Mouse (Mus musculus): ENCODE results near the gene Raver1. TPM values are rescaled to one million over a fixed set of nuclear protein-coding genes. Genes with fewer than 3 reads are reported as not detected.

Gene Raver1
- polyA plus RNA-seq, 1 experiment from 2014 or later, result 40.8 TPM

DNA sequence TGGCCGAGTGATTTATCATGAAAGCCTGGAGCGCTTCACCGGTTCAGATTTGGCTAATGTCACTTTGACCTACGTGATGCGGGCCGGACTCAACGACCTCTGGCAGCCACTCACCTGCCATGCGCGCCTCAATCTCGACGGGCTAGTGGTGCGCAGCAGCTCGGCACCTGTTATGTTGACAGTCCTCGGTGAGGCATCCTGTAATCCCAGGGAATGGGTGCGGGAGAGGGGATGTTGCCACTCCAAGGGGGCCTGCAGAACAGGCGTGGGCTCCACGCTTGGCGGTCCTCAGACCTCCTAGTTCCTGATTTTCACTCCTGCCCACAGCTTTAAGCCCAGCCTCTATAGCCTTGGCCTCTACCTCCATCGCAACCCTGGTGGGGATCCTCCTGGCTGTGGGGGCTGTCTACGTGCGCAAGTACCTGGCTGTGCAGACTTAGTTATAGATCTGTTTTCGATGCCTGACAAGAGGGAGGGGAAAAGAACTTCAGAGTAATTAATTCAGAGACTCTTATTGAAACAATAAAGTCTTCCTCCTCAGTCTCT lies 61.7 kb downstream of the Raver1 start:
- Histone ChIP-seq H3K4me2 (ENCODE audit: low read depth, low read length) (peak overlapping the region; percentile 97), H3K36me3 (ENCODE audit: control insufficient read depth, insufficient read depth, low read length) (no peaks in the 10 kb centered on the region), H3K9ac (ENCODE audit: low read length) (no peak overlapping the region), H3K4me1 (ENCODE audit: control insufficient read depth, insufficient read depth, low read length) (peaks cover 31% of the 10 kb centered on the region), H3K9me3 (replicated peaks; ENCODE audit: control insufficient read depth, low read length) (no peaks in the 10 kb centered on the region), H3K27ac (ENCODE audit: low read length) (no peak overlapping the region), H3K4me3 (replicated peaks; ENCODE audit: low read length) (peak overlapping the region; percentile 54), H3K27me3 (ENCODE audit: control insufficient read depth, insufficient read depth, low read length) (peaks cover 40% of the 10 kb centered on the region)
- ATAC-seq (ENCODE audit: insufficient read depth, low FRiP score), result no peak
- WGBS, result 17% methylated on average over 22 of the region's 22 CpGs

DNA sequence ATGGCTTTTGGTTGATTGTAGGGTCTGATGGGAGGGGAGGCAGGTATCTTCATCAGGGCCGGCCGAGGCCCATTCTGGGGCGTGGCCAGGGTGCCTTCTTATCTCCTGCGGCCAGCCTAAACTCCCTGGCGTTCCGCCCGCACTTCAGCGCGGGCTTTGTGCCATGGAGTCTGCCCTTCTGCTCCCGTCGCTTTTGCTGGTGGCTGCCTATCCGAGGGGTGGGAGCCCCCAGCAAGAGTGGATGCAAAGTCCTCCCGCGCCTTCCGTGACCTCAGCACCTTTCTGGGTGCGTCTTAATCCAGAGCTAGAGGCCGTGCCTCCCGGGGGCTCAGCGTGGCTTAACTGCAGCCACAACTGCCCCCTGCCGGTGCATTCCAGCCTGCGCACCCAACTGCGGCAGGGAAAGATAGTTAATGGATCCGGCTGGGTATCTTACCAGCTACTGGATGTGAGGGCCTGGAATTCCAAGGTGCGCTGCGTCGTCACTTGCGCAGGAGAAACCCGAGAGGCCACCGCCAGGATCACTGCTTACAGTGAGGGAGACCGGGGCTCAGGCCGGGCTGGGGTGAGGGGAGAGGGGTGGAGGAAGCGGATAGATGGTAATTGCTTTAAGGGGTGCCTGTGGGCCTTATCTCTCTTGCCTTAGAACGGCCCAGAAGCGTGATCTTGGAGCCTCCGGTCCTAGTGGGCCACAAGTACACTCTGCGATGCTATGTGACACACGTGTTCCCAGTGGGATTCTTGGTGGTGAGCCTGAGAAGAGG lies 62.3 kb downstream of the Raver1 start, which contains the start of gene Icam4:
Gene Icam4 (plus strand): TSS at position 83 of the 764 bp plus-strand sequence.
- H3K4me2 ChIP-seq (ENCODE audit: low read depth, low read length), result peak within 1 kb of the TSS; percentile 97
- H3K36me3 ChIP-seq (ENCODE audit: control insufficient read depth, insufficient read depth, low read length), result no peaks in the 10 kb centered on the region
- peak within 1 kb of the TSS; percentile 65 for H3K9ac ChIP-seq (ENCODE audit: low read length)
- H3K27ac ChIP-seq (ENCODE audit: low read length), result no peak within 1 kb of the TSS
- WGBS, result 2% methylated on average over 37 of the region's 37 CpGs
- peaks cover 31% of the 10 kb centered on the region for H3K4me1 ChIP-seq (ENCODE audit: control insufficient read depth, insufficient read depth, low read length)
- H3K9me3 ChIP-seq (replicated peaks; ENCODE audit: control insufficient read depth, low read length), result no peaks in the 10 kb centered on the region
- H3K4me3 ChIP-seq (replicated peaks; ENCODE audit: low read length), result peak within 1 kb of the TSS; percentile 54
- H3K27me3 ChIP-seq (ENCODE audit: control insufficient read depth, insufficient read depth, low read length), result peaks cover 33% of the 10 kb centered on the region
- 0 out of 2 replicates have a peak, but pooled peaks have one; percentile 19 for ATAC-seq (ENCODE audit: insufficient read depth, low FRiP score)

DNA sequence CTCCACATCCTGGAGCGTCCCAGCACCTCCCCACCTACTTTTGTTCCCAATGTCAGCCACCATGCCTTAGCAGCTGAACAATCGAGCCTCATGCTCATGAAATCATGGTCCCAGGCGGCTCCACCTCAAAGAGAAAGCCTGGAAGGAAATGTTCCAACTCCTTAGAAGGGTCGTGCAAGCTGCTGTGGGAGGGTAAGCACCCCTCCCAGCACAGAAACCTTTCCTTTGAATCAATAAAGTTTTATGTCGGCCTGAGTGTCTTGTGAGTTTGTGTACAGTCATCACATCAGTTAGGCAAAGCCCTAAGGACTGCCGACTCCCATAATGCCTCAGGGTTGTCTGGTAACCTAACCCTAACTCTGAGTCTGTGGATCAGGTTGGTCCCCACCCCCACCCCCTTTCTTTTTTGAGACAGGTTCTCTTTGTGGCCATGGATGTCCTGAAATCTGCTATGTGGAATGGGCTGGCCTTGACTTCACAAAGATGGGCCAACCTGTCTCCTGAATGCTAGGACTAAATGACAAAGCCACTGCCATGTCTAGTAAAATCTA lies 63.2 kb downstream of the Raver1 start:
- ATAC-seq (ENCODE audit: insufficient read depth, low FRiP score), result no peak
- Histone ChIP-seq H3K4me3 (replicated peaks; ENCODE audit: low read length) (no peak overlapping the region), H3K36me3 (ENCODE audit: control insufficient read depth, insufficient read depth, low read length) (no peaks in the 10 kb centered on the region), H3K9ac (ENCODE audit: low read length) (no peak overlapping the region), H3K9me3 (replicated peaks; ENCODE audit: control insufficient read depth, low read length) (no peaks in the 10 kb centered on the region), H3K4me2 (ENCODE audit: low read depth, low read length) (no peak overlapping the region), H3K4me1 (ENCODE audit: control insufficient read depth, insufficient read depth, low read length) (peaks cover 30% of the 10 kb centered on the region), H3K27ac (ENCODE audit: low read length) (no peak overlapping the region), H3K27me3 (ENCODE audit: control insufficient read depth, insufficient read depth, low read length) (peaks cover 27% of the 10 kb centered on the region)
- 66% methylated on average over 6 of the region's 6 CpGs for WGBS

DNA sequence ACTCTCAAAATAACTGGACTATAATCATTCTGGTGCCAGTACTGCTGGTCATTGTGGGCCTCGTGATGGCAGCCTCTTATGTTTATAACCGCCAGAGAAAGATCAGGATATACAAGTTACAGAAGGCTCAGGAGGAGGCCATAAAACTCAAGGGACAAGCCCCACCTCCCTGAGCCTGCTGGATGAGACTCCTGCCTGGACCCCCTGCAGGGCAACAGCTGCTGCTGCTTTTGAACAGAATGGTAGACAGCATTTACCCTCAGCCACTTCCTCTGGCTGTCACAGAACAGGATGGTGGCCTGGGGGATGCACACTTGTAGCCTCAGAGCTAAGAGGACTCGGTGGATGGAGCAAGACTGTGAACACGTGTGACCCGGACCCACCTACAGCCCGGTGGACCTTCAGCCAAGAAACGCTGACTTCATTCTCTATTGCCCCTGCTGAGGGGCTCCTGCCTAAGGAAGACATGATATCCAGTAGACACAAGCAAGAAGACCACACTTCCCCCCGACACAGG lies 64.0 kb downstream of the Raver1 start:
- Histone ChIP-seq H3K9me3 (replicated peaks; ENCODE audit: control insufficient read depth, low read length) (no peaks in the 10 kb centered on the region), H3K4me3 (replicated peaks; ENCODE audit: low read length) (no peak overlapping the region), H3K9ac (ENCODE audit: low read length) (no peak overlapping the region), H3K4me2 (ENCODE audit: low read depth, low read length) (no peak overlapping the region), H3K36me3 (ENCODE audit: control insufficient read depth, insufficient read depth, low read length) (no peaks in the 10 kb centered on the region), H3K27ac (ENCODE audit: low read length) (no peak overlapping the region), H3K27me3 (ENCODE audit: control insufficient read depth, insufficient read depth, low read length) (peaks cover 20% of the 10 kb centered on the region), H3K4me1 (ENCODE audit: control insufficient read depth, insufficient read depth, low read length) (peaks cover 25% of the 10 kb centered on the region)
- WGBS, result 67% methylated on average over 8 of the region's 8 CpGs
- ATAC-seq (ENCODE audit: insufficient read depth, low FRiP score), result no peak

DNA sequence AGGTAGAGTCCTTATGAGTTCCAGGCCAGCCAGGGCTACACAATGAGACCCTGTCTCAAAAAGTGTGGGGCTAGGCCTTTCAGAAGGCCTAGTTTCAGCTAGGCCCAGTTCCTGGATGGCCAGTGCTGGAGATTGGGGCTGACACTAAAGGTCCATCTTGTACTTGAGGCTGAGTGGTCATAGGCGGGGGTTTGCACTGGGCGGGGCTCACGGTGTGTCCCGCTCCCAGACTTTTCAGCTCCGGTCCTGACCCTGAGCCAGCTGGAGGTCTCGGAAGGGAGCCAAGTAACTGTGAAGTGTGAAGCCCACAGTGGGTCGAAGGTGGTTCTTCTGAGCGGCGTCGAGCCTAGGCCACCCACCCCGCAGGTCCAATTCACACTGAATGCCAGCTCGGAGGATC lies 65.0 kb downstream of the Raver1 start:
- Histone ChIP-seq H3K27ac (ENCODE audit: low read length) (no peak overlapping the region), H3K4me2 (ENCODE audit: low read depth, low read length) (no peak overlapping the region), H3K9ac (ENCODE audit: low read length) (no peak overlapping the region), H3K36me3 (ENCODE audit: control insufficient read depth, insufficient read depth, low read length) (no peaks in the 10 kb centered on the region), H3K4me1 (ENCODE audit: control insufficient read depth, insufficient read depth, low read length) (peaks cover 15% of the 10 kb centered on the region), H3K9me3 (replicated peaks; ENCODE audit: control insufficient read depth, low read length) (no peaks in the 10 kb centered on the region), H3K4me3 (replicated peaks; ENCODE audit: low read length) (no peak overlapping the region), H3K27me3 (ENCODE audit: control insufficient read depth, insufficient read depth, low read length) (peaks cover 10% of the 10 kb centered on the region; the same call in 1 of the 2 replicates)
- 75% methylated on average over 12 of the region's 12 CpGs for WGBS
- ATAC-seq (ENCODE audit: insufficient read depth, low FRiP score), result no peak

DNA sequence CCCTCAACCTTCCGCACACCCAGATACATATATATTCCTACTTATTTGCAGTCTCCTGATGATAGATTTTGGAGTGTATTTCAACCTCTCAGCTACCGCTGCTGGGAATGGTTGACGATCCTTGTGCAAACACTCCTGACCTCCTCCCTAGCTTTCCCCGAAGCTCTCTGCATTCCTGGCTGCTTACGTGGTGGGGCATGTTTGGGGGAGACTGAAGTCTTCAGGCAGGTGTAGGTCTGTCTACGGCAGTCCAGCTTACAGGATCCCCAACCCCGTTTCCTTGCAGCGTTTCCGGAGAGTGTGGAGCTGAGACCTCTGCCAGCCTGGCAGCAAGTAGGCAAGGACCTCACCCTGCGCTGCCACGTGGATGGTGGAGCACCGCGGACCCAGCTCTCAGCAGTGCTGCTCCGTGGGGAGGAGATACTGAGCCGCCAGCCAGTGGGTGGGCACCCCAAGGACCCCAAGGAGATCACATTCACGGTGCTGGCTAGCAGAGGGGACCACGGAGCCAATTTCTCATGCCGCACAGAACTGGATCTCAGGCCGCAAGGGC lies 66.5 kb downstream of the Raver1 start:
- Histone ChIP-seq H3K9ac (ENCODE audit: low read length) (peak overlapping the region; percentile 2; the same call in 1 of the 2 replicates), H3K4me1 (ENCODE audit: control insufficient read depth, insufficient read depth, low read length) (peaks cover 14% of the 10 kb centered on the region), H3K36me3 (ENCODE audit: control insufficient read depth, insufficient read depth, low read length) (no peaks in the 10 kb centered on the region), H3K4me3 (replicated peaks; ENCODE audit: low read length) (no peak overlapping the region; the same call in 1 of the 2 replicates), H3K9me3 (replicated peaks; ENCODE audit: control insufficient read depth, low read length) (no peaks in the 10 kb centered on the region), H3K27me3 (ENCODE audit: control insufficient read depth, insufficient read depth, low read length) (0 out of 2 replicates have a peak, but pooled peaks cover 8% of the 10 kb centered on the region), H3K4me2 (ENCODE audit: low read depth, low read length) (peak overlapping the region; percentile 36; the same call in 1 of the 2 replicates), H3K27ac (ENCODE audit: low read length) (peak overlapping the region; percentile 68; the same call in 1 of the 2 replicates)
- WGBS, result 53% methylated on average over 19 of the region's 19 CpGs
- ATAC-seq (ENCODE audit: insufficient read depth, low FRiP score), result peak; percentile 28; the same call in 1 of the 2 replicates

MicroRNAs encoded within 50 kb of the gene (microRNA counts, 519-probe panel; counts per million panel counts)
- 2,861 counts per million, percentile 65 among the panel's probes with 10 or more counts for microRNA mmu-miR-1900

Small RNAs within 50 kb of the gene (microRNA-seq; reads per million reads assigned to microRNA genes)
- not detected for gene Mir1900
- gene Mir7082, result not detected

Other genes with a start within 250 kb of the Raver1 start
- 14.2 and 16.8 TPM in 2 replicates for gene A230050P20Rik, start 223.4 kb downstream of the Raver1 start, polyA plus RNA-seq (2015; fragmentation: Nextera tagmentation; extraction: Ambion mirVana)
- 8.2 and 9.1 TPM in 2 replicates for gene Angptl6, start 212.3 kb downstream of the Raver1 start, polyA plus RNA-seq (2015; fragmentation: Nextera tagmentation; extraction: Ambion mirVana)
- 74.6 and 77.5 TPM in 2 replicates for gene Ppan, start 203.8 kb downstream of the Raver1 start, polyA plus RNA-seq (2015; fragmentation: Nextera tagmentation; extraction: Ambion mirVana)
- gene Eif3g, start 193.4 kb downstream of the Raver1 start, polyA plus RNA-seq (2015; fragmentation: Nextera tagmentation; extraction: Ambion mirVana), result 272 and 293 TPM in 2 replicates
- 75.5 and 75.7 TPM in 2 replicates for gene Dnmt1, start 132.1 kb downstream of the Raver1 start, polyA plus RNA-seq (2015; fragmentation: Nextera tagmentation; extraction: Ambion mirVana)
- gene S1pr2, start 115.2 kb downstream of the Raver1 start, polyA plus RNA-seq (2015; fragmentation: Nextera tagmentation; extraction: Ambion mirVana), result 38.2 and 39.9 TPM in 2 replicates
- 131 and 141 TPM in 2 replicates for gene Mrpl4, start 89.3 kb downstream of the Raver1 start, polyA plus RNA-seq (2015; fragmentation: Nextera tagmentation; extraction: Ambion mirVana)
- 15.0 and 16.3 TPM in 2 replicates for gene Icam1, start 76.0 kb downstream of the Raver1 start, polyA plus RNA-seq (2015; fragmentation: Nextera tagmentation; extraction: Ambion mirVana)
- gene Icam4, start 62.6 kb downstream of the Raver1 start, polyA plus RNA-seq (2015; fragmentation: Nextera tagmentation; extraction: Ambion mirVana), result 5.9 and 8.6 TPM in 2 replicates
- 0.14 and 0.15 TPM in 2 replicates for gene Icam5, start 59.9 kb downstream of the Raver1 start, polyA plus RNA-seq (2015; fragmentation: Nextera tagmentation; extraction: Ambion mirVana)
- 0.46 and 0.89 TPM in 2 replicates for gene Zglp1, start 24.9 kb downstream of the Raver1 start, polyA plus RNA-seq (2015; fragmentation: Nextera tagmentation; extraction: Ambion mirVana)
- gene Gm49373, start 18.9 kb downstream of the Raver1 start, polyA plus RNA-seq (2015; fragmentation: Nextera tagmentation; extraction: Ambion mirVana), result 0.26 and 0.49 TPM in 2 replicates
- gene Fdx1l, start 18.4 kb downstream of the Raver1 start, polyA plus RNA-seq (2015; fragmentation: Nextera tagmentation; extraction: Ambion mirVana), result 48.7 and 49.7 TPM in 2 replicates
- gene Gm38431, start within 50 bp of the Raver1 start, polyA plus RNA-seq (2015; fragmentation: Nextera tagmentation; extraction: Ambion mirVana), result 1.2 and 2.1 TPM in 2 replicates
- 16.7 and 18.2 TPM in 2 replicates for gene Tyk2, start 39.2 kb upstream of the Raver1 start, polyA plus RNA-seq (2015; fragmentation: Nextera tagmentation; extraction: Ambion mirVana)
- 250 TPM in 2 replicates for gene Cdc37, start 58.0 kb upstream of the Raver1 start, polyA plus RNA-seq (2015; fragmentation: Nextera tagmentation; extraction: Ambion mirVana)
- 4.7 TPM in 2 replicates for gene Pde4a, start 73.7 kb upstream of the Raver1 start, polyA plus RNA-seq (2015; fragmentation: Nextera tagmentation; extraction: Ambion mirVana)
- gene Keap1, start 147.4 kb upstream of the Raver1 start, polyA plus RNA-seq (2015; fragmentation: Nextera tagmentation; extraction: Ambion mirVana), result 52.5 and 56.4 TPM in 2 replicates
- gene S1pr5, start 156.4 kb upstream of the Raver1 start, polyA plus RNA-seq (2015; fragmentation: Nextera tagmentation; extraction: Ambion mirVana), result 1.8 and 2.0 TPM in 2 replicates
- 53.3 and 55.7 TPM in 2 replicates for gene Atg4d, start 173.3 kb upstream of the Raver1 start, polyA plus RNA-seq (2015; fragmentation: Nextera tagmentation; extraction: Ambion mirVana)
- 15.2 and 18.2 TPM in 2 replicates for gene Kri1, start 196.0 kb upstream of the Raver1 start, polyA plus RNA-seq (2015; fragmentation: Nextera tagmentation; extraction: Ambion mirVana)
- gene Cdkn2d, start 199.4 kb upstream of the Raver1 start, polyA plus RNA-seq (2015; fragmentation: Nextera tagmentation; extraction: Ambion mirVana), result 47.4 and 51.5 TPM in 2 replicates
- gene Ap1m2, start 220.3 kb upstream of the Raver1 start, polyA plus RNA-seq (2015; fragmentation: Nextera tagmentation; extraction: Ambion mirVana), result 77.7 and 86.3 TPM in 2 replicates
- gene Slc44a2, start 228.7 kb upstream of the Raver1 start, polyA plus RNA-seq (2015; fragmentation: Nextera tagmentation; extraction: Ambion mirVana), result 116 and 130 TPM in 2 replicates

Measured in stomach, embryonic 16.5 days (tissue).